Mouse (Mus musculus): ENCODE results near the gene Dvl3. TPM values are rescaled to one million over a fixed set of nuclear protein-coding genes. Genes with fewer than 3 reads are reported as not detected.
"Not testable (repeated sequence)": the region's sequence is repeated elsewhere in the genome, so short reads cannot be mapped to it uniquely, and the experiment has no call there.

The Dvl3 gene
- total and polyA plus RNA-seq, 3 experiments: 4.1 to 20.5 TPM; not detected in 1

- TF ChIP-seq MYB (IDR thresholded peaks at IDR 0.05; ENCODE audit: low read depth, low read length) (no peak), KAT2A (conservative IDR thresholded peaks at IDR 0.05; ENCODE audit: low read depth, low read length) (no peak), NRF1 (IDR thresholded peaks at IDR 0.05; ENCODE audit: insufficient read depth, low read depth, low read length, poor library complexity, severe bottlenecking) (no peak), TAL1 (IDR thresholded peaks at IDR 0.05; ENCODE audit: low read length) (no peak), GABPA (IDR thresholded peaks at IDR 0.05; ENCODE audit: low read depth, low read length) (no peak), ZNF384 (IDR thresholded peaks at IDR 0.05; ENCODE audit: low read depth, low read length) (no peak), MYC (IDR thresholded peaks at IDR 0.05; ENCODE audit: low read depth, low read length) (no peak), NELFE (IDR thresholded peaks at IDR 0.05; ENCODE audit: low read depth, low read length) (no peak), EP300 (IDR thresholded peaks at IDR 0.05; ENCODE audit: low read depth in 1 of 2, low read length in 2 of 2) (no peak), MAX (IDR thresholded peaks at IDR 0.05; ENCODE audit: low read length) (no peak)
Observed at GRCm38 (mm10) chr16:20481746-20482145, 35.0 kb upstream of the Dvl3 start.

GRCm38 (mm10) chr16:20483716-20484115 is 33.1 kb upstream of the Dvl3 start:
- H3K9ac ChIP-seq (ENCODE audit: control insufficient read depth, low read depth, low read length, poor library complexity, severe bottlenecking); H3K4me1 ChIP-seq (ENCODE audit: control insufficient read depth in 1 of 2, insufficient read depth in 2 of 2, low read length in 2 of 2); H3K4me3 ChIP-seq (ENCODE audit: control insufficient read depth in 1 of 2, insufficient read depth in 1 of 2, low read depth in 2 of 2, low read length in 2 of 2); H3K36me3 ChIP-seq (ENCODE audit: control insufficient read depth in 1 of 2, insufficient read depth in 2 of 2, low read length in 2 of 2); H3K27ac ChIP-seq (ENCODE audit: control insufficient read depth, low read depth, low read length); DNase-seq (ENCODE audit: low read depth, low spot score); H3K27me3 ChIP-seq (ENCODE audit: control insufficient read depth in 1 of 2, insufficient read depth in 2 of 2, low read length in 2 of 2); H3K79me2 ChIP-seq (ENCODE audit: control insufficient read depth, insufficient read depth, low read length, poor library complexity); H3K9me3 ChIP-seq (replicated peaks; ENCODE audit: insufficient read depth, low read length): not testable (repeated sequence)

More at GRCm38 (mm10) chr16:20481746-20482145, 35.0 kb upstream of the Dvl3 start:
- Histone ChIP-seq H3K79me2 (ENCODE audit: control insufficient read depth, insufficient read depth, low read length, poor library complexity) (no peaks in the 10 kb centered on the region), H3K9me3 (replicated peaks; ENCODE audit: insufficient read depth, low read length) (no peaks in the 10 kb centered on the region), H3K36me3 (ENCODE audit: control insufficient read depth in 1 of 2, insufficient read depth in 2 of 2, low read length in 2 of 2) (no peaks in the 10 kb centered on the region), H3K4me1 (ENCODE audit: control insufficient read depth in 1 of 2, insufficient read depth in 2 of 2, low read length in 2 of 2) (peaks cover 0 to 2% of the 10 kb centered on the region in 2 experiments; a peak in 2 of 4 replicates), H3K4me3 (ENCODE audit: control insufficient read depth in 1 of 2, insufficient read depth in 1 of 2, low read depth in 2 of 2, low read length in 2 of 2) (no peak overlapping the region), H3K27ac (ENCODE audit: control insufficient read depth, low read depth, low read length) (no peak overlapping the region), H3K9ac (ENCODE audit: control insufficient read depth, low read depth, low read length, poor library complexity, severe bottlenecking) (no peak overlapping the region), H3K27me3 (ENCODE audit: control insufficient read depth in 1 of 2, insufficient read depth in 2 of 2, low read length in 2 of 2) (peaks cover 0 to 3% of the 10 kb centered on the region in 2 experiments; a peak in 1 of 4 replicates)
- DNase-seq (ENCODE audit: low read depth, low spot score): no peak

- Histone ChIP-seq H3K9me3 (replicated peaks; ENCODE audit: insufficient read depth, low read length) (no peaks in the 10 kb centered on the region), H3K79me2 (ENCODE audit: control insufficient read depth, insufficient read depth, low read length, poor library complexity) (no peaks in the 10 kb centered on the region), H3K9ac (ENCODE audit: control insufficient read depth, low read depth, low read length, poor library complexity, severe bottlenecking) (no peak overlapping the region), H3K4me1 (ENCODE audit: control insufficient read depth in 1 of 2, insufficient read depth in 2 of 2, low read length in 2 of 2) (peaks cover 0 to 5% of the 10 kb centered on the region in 2 experiments; a peak in 2 of 4 replicates), H3K27me3 (ENCODE audit: control insufficient read depth in 1 of 2, insufficient read depth in 2 of 2, low read length in 2 of 2) (peaks cover 0 to 3% of the 10 kb centered on the region in 2 experiments; a peak in 1 of 4 replicates), H3K4me3 (ENCODE audit: control insufficient read depth in 1 of 2, insufficient read depth in 1 of 2, low read depth in 2 of 2, low read length in 2 of 2) (no peak overlapping the region), H3K36me3 (ENCODE audit: control insufficient read depth in 1 of 2, insufficient read depth in 2 of 2, low read length in 2 of 2) (no peaks in the 10 kb centered on the region; a peak in 1 of 4 replicates), H3K27ac (ENCODE audit: control insufficient read depth, low read depth, low read length) (no peak overlapping the region)
- DNase-seq (ENCODE audit: low read depth, low spot score): no peak
- TF ChIP-seq ELF1 (IDR thresholded peaks at IDR 0.05; ENCODE audit: low read depth, low read length) (no peak), TCF12 (IDR thresholded peaks at IDR 0.05; ENCODE audit: low read depth, low read length) (no peak), CHD1 (IDR thresholded peaks at IDR 0.05; ENCODE audit: low read depth, low read length) (no peak), POLR2A (IDR thresholded peaks at IDR 0.05; ENCODE audit: control insufficient read depth in 1 of 2, insufficient read depth in 1 of 2, low read depth in 1 of 2, low read length in 2 of 2, poor library complexity in 1 of 2) (no peak), USF1 (IDR thresholded peaks at IDR 0.05; ENCODE audit: low read depth, low read length) (no peak), EP300 (IDR thresholded peaks at IDR 0.05; ENCODE audit: low read depth in 1 of 2, low read length in 2 of 2) (no peak), BHLHE40 (IDR thresholded peaks at IDR 0.05; ENCODE audit: borderline replicate concordance, low read depth, low read length) (no peak), MAZ (IDR thresholded peaks at IDR 0.05; ENCODE audit: low read depth, low read length) (no peak), UBTF (IDR thresholded peaks at IDR 0.05; ENCODE audit: borderline replicate concordance, insufficient read depth, low read depth, low read length) (no peak), JUND (IDR thresholded peaks at IDR 0.05; ENCODE audit: low read depth, low read length) (no peak), ETS1 (IDR thresholded peaks at IDR 0.05; ENCODE audit: low read depth, low read length) (no peak), TBP (IDR thresholded peaks at IDR 0.05; ENCODE audit: low read depth, low read length) (no peak), NRF1 (IDR thresholded peaks at IDR 0.05; ENCODE audit: insufficient read depth, low read depth, low read length, poor library complexity, severe bottlenecking) (no peak), ZC3H11A (IDR thresholded peaks at IDR 0.05; ENCODE audit: low read depth, low read length) (no peak), E2F4 (IDR thresholded peaks at IDR 0.05; ENCODE audit: borderline replicate concordance, low read depth, low read length) (no peak), ZKSCAN1 (IDR thresholded peaks at IDR 0.05; ENCODE audit: low read depth, low read length) (no peak), MAX (IDR thresholded peaks at IDR 0.05; ENCODE audit: low read length) (no peak), CHD2 (IDR thresholded peaks at IDR 0.05; ENCODE audit: low read length) (no peak), RCOR1 (IDR thresholded peaks at IDR 0.05; ENCODE audit: low read depth, low read length) (no peak), RAD21 (IDR thresholded peaks at IDR 0.05; ENCODE audit: low read depth, low read length) (no peak)
Observed at GRCm38 (mm10) chr16:20485061-20485460, 31.7 kb upstream of the Dvl3 start.

Measured in MEL (cell line).